Mouse (Mus musculus) left cerebral cortex, adult 6 months (tissue): ENCODE results near the gene Gm49486. TPM values are rescaled to one million over a fixed set of nuclear protein-coding genes. Genes with fewer than 3 reads are reported as not detected.

Experiments
- long read RNA-seq, 2 experiments: library from polyadenylated mRNA; unstranded; transcript quantifications; one replicate each; pipeline ENCODE4 v2.0.0; 2019 to 2020
- polyA plus RNA-seq: library from polyadenylated mRNA; unstranded; fragments of <200 nt; fragmentation: Nextera tagmentation; gene quantifications from 2 replicates; pipeline ENCODE4 v1.2.3, GENCODE M21; 2021

The Gm49486 gene
- polyA plus RNA-seq: 0.15 and 0.39 TPM in 2 replicates
- long read RNA-seq, experiment 1, partial matches to known transcripts: 0 of 2 reads
- long read RNA-seq, experiment 1, other reads (novel, unspliced or antisense): 2 of 2 reads
- long read RNA-seq, experiment 2, partial matches to known transcripts: 0 of 1 reads
- long read RNA-seq, experiment 2, other reads (novel, unspliced or antisense): 1 of 1 reads

GRCm38 (mm10) chr15:79229058-79229821 lies at the start of gene Gm49486, which contains the start of gene Pick1:
Gene Gm49486 (plus strand): TSS chr15:79229391.
Gene Pick1 (plus strand): TSS chr15:79229173.

DNA sequence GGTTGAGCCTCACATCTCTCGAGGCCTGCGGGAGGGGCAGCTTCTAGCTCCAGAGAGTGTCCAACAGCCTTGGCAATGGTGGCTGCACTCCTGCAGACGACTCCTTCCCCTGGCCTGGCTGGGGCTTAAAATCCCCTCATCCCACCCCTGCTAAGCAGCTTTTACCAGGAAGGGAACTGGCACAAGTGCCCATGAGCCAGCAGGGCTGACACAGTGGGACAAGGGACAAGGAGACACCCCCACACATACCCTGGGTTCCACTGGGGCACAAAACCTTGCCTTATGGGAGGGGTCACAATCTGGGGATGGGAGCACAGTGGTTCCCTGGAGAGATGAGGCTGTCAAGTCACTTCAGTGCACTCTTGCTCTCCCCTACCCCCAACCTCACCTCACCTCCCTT lies 25.5 kb downstream of the Gm49486 start, which contains the start of gene Slc16a8:
Slc16a8 (minus strand) TSS at position 101 of the 400 bp plus-strand sequence.

DNA sequence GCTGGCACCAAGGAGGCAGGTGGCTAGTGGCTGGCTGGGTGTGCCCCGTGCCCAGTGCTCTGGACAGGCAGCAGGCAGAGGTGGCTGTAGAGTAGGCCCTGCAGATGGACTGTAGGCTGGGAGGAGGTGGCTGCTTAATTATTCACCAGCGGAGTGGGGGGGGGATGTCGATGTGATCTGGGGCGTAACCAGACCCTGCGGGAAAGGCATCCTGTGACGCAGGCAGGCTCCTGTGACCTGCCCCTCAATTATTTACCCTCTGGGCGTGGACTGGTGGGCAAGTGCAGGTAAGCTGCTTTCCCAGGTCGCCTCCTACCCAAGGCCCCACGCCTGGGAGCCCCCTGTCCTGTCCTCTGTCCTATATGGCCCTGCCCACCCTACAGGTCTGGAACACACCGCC lies 56.2 kb downstream of the Gm49486 start, which contains the start of gene Baiap2l2:
Baiap2l2 (minus strand) TSS at position 139 of the 400 bp plus-strand sequence.

Other genes starting within 250 kb of the Gm49486 start
- gene H1f0, start 200.9 kb upstream of the Gm49486 start, polyA plus RNA-seq: 61.5 and 63.8 TPM in 2 replicates
- gene Galr3, start 187.5 kb upstream of the Gm49486 start, polyA plus RNA-seq: 0.16 and 0.34 TPM in 2 replicates
- gene Ankrd54, start 166.5 kb upstream of the Gm49486 start, polyA plus RNA-seq: 22.1 and 28.1 TPM in 2 replicates
- gene Eif3l, start 154.2 kb upstream of the Gm49486 start, polyA plus RNA-seq: 90.8 and 101 TPM in 2 replicates
- 2.9 and 6.4 TPM in 2 replicates for gene Micall1, start 120.5 kb upstream of the Gm49486 start, polyA plus RNA-seq
- gene Polr2f, start 88.4 kb upstream of the Gm49486 start, polyA plus RNA-seq: 149 and 159 TPM in 2 replicates
- 16.3 and 16.6 TPM in 2 replicates for gene 1700088E04Rik, start 88.1 kb upstream of the Gm49486 start, polyA plus RNA-seq
- gene Sox10, start 64.2 kb upstream of the Gm49486 start, polyA plus RNA-seq: 6.5 and 34.2 TPM in 2 replicates
- gene Pick1, start 218 bp upstream of the Gm49486 start, polyA plus RNA-seq: 19.2 and 25.6 TPM in 2 replicates
- 0.30 TPM in 1 of 2 replicates, not detected in the other for gene Slc16a8, start 25.4 kb downstream of the Gm49486 start, polyA plus RNA-seq
- gene Baiap2l2, start 56.1 kb downstream of the Gm49486 start, polyA plus RNA-seq: 2.3 and 6.7 TPM in 2 replicates
- gene Pla2g6, start 99.0 kb downstream of the Gm49486 start, polyA plus RNA-seq: 9.1 and 12.3 TPM in 2 replicates
- gene Maff, start 117.2 kb downstream of the Gm49486 start, polyA plus RNA-seq: 0.22 and 0.24 TPM in 2 replicates
- gene Tmem184b, start 174.2 kb downstream of the Gm49486 start, polyA plus RNA-seq: 80.6 and 99.2 TPM in 2 replicates
- gene Csnk1e, start 226.2 kb downstream of the Gm49486 start, polyA plus RNA-seq: 31.5 and 64.5 TPM in 2 replicates